Mouse (Mus musculus) myocyte (in vitro differentiated cells): ENCODE measurements around the gene Cenps. TPM values are rescaled to one million over a fixed set of nuclear protein-coding genes. Genes with fewer than 3 reads are reported as not detected.

ENCODE experiments used
- H3K27me3 ChIP-seq: one replicate; pipeline ENCODE4 v1.6.1; 2011; ENCODE audit not compliant: control insufficient read depth, insufficient read depth, insufficient read length
- H3K36me3 ChIP-seq: one replicate; pipeline ENCODE4 v1.6.1; 2011; ENCODE audit not compliant: control insufficient read depth, insufficient read depth
- H3K4me2 ChIP-seq: one replicate; pipeline ENCODE4 v1.6.1; 2011; ENCODE audit warnings: low read depth, control low read depth
- H3K4me3 ChIP-seq: one replicate; pipeline ENCODE4 v1.5.1; 2011; ENCODE audit warnings: mild to moderate bottlenecking, control low read depth, moderate library complexity
- H3K79me2 ChIP-seq: one replicate; pipeline ENCODE4 v1.6.1; 2011; ENCODE audit not compliant: control insufficient read depth, insufficient read depth
- H3ac ChIP-seq: one replicate; pipeline ENCODE4 v1.6.1; 2011; ENCODE audit not compliant: control insufficient read depth, insufficient read length
- CEBPB ChIP-seq: IDR thresholded peaks from 2 replicates; pipeline ENCODE4 v1.6.1; 2011; ENCODE audit warnings: mild to moderate bottlenecking, moderate library complexity; ENCODE audit not compliant: poor library complexity, insufficient read depth, severe bottlenecking
- E2F4 ChIP-seq: IDR thresholded peaks from one replicate; pipeline ENCODE4 v1.6.1; 2011; ENCODE audit warnings: mild to moderate bottlenecking, control low read depth, moderate library complexity; ENCODE audit not compliant: insufficient read depth
- MAX ChIP-seq: IDR thresholded peaks from one replicate; pipeline ENCODE4 v1.6.1; 2011; ENCODE audit warnings: low read depth, mild to moderate bottlenecking, control low read depth
- MYOD1 ChIP-seq, 3 experiments: IDR thresholded peaks; one replicate each; pipeline ENCODE4 v1.6.1; 2011; ENCODE audit warnings: control low read depth in 2 of 3, low read depth in 2 of 3, mild to moderate bottlenecking in 2 of 3, moderate library complexity in 1 of 3; ENCODE audit not compliant: insufficient read length in 2 of 3, control insufficient read depth in 1 of 3
- MYOG ChIP-seq, 3 experiments: IDR thresholded peaks; one replicate each; pipeline ENCODE4 v1.6.1; 2011; ENCODE audit warnings: control low read depth in 2 of 3, low read depth in 2 of 3, mild to moderate bottlenecking in 2 of 3; ENCODE audit not compliant: insufficient read length in 2 of 3, control insufficient read depth in 1 of 3, insufficient read depth in 1 of 3
- POLR2A ChIP-seq: IDR thresholded peaks from one replicate; pipeline ENCODE4 v1.6.1; 2011; ENCODE audit warnings: low read depth, mild to moderate bottlenecking, control low read depth, moderate library complexity; ENCODE audit not compliant: insufficient read length
- POLR2AphosphoS2 ChIP-seq: IDR thresholded peaks from one replicate; pipeline ENCODE4 v1.6.1; 2011; ENCODE audit warnings: low read depth, control low read depth; ENCODE audit not compliant: insufficient read length
- REST ChIP-seq: IDR thresholded peaks from one replicate; pipeline ENCODE4 v1.6.1; 2011; ENCODE audit warnings: mild to moderate bottlenecking, control low read depth, moderate library complexity; ENCODE audit not compliant: insufficient read depth, insufficient read length
- SRF ChIP-seq: IDR thresholded peaks from one replicate; pipeline ENCODE4 v1.6.1; 2011; ENCODE audit warnings: low read depth; ENCODE audit not compliant: control insufficient read depth, insufficient read length
- TCF12 ChIP-seq: IDR thresholded peaks from one replicate; pipeline ENCODE4 v1.6.1; 2011; ENCODE audit warnings: mild to moderate bottlenecking, control low read depth; ENCODE audit not compliant: poor library complexity, insufficient read depth, severe bottlenecking
- TCF3 ChIP-seq: IDR thresholded peaks from one replicate; pipeline ENCODE4 v1.6.1; 2011; ENCODE audit warnings: low read depth, control low read depth; ENCODE audit not compliant: insufficient read length
- USF1 ChIP-seq: IDR thresholded peaks from one replicate; pipeline ENCODE4 v1.6.1; 2011; ENCODE audit warnings: low read depth, mild to moderate bottlenecking, control low read depth, moderate library complexity
- polyA plus RNA-seq: library from polyadenylated mRNA; unstranded; fragments of >200 nt; fragmentation: generic; extraction: Trizol; gene quantifications from one replicate; pipeline ENCODE4 v1.2.1, GENCODE M21; 2012; ENCODE audit warnings: missing spikeins

Gene Cenps
- polyA plus RNA-seq, 1 experiment = 7.3 TPM

DNA sequence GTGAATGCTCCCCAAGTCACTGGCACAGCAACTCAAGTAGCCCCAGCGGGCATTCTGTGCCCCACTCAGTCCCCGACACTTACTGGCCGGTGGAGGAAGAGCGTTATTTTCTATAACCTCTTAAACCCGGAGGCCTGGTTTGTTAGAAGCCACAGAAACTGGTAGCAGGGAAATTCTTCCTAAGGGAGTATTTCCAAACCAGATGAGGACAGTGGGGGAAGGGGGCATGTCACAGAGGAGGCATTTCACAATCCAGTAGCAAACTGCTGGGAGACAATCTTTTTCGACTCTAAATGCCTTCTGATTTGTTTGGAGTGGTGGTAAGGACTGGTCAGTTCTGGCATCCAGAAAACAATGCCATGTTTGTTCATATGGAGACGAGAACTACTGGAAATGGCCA is 41.7 kb upstream of the Cenps start:
- H3K4me3 ChIP-seq = no peak overlapping the region
- no peaks in the 10 kb centered on the region for H3K79me2 ChIP-seq
- no peak overlapping the region for H3ac ChIP-seq
- no peak overlapping the region for H3K4me2 ChIP-seq
- peaks cover 39% of the 10 kb centered on the region for H3K36me3 ChIP-seq
- TF ChIP-seq TCF12 (no peak), E2F4 (no peak), POLR2AphosphoS2 (no peak), REST (no peak), MYOG (IDR thresholded peaks at IDR 0.05; ENCODE audit: control insufficient read depth in 1 of 3, insufficient read depth in 1 of 3, insufficient read length in 2 of 3, low read depth in 2 of 3) (no peak), SRF (no peak), MYOD1 (IDR thresholded peaks at IDR 0.05; ENCODE audit: control insufficient read depth in 1 of 3, insufficient read length in 2 of 3, low read depth in 2 of 3) (no peak), POLR2A (no peak), USF1 (no peak), MAX (no peak), CEBPB (no peak), TCF3 (no peak)
- H3K27me3 ChIP-seq = no peaks in the 10 kb centered on the region

DNA sequence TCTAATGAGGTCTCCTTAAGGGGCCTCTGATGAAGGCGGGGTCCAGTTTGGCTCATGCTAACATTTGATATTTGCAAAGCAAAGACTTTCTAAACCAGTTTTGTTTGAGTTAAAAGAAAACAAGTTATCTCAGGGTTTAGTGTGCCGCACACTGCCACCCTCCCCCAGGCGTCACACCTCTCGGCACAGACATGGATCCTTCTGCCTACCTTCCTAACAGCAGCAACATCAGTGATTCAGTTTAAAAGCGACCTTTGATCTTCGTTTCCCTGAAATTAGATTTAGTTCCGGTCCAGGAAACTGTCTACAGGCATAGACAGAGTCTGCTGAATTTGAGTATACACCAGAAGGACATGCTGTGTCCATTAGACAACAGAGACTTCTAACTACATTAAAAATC is 40.9 kb upstream of the Cenps start:
- no peak overlapping the region for H3K4me3 ChIP-seq
- no peak overlapping the region for H3ac ChIP-seq
- no peaks in the 10 kb centered on the region for H3K79me2 ChIP-seq
- H3K27me3 ChIP-seq = no peaks in the 10 kb centered on the region
- no peak overlapping the region for H3K4me2 ChIP-seq
- TF ChIP-seq E2F4 = no peak
- no peak for TF ChIP-seq POLR2AphosphoS2
- TF ChIP-seq POLR2A = no peak
- TF ChIP-seq MAX = no peak
- no peak for TF ChIP-seq TCF3
- TF ChIP-seq SRF = no peak
- TF ChIP-seq CEBPB = no peak
- no peak for TF ChIP-seq TCF12
- TF ChIP-seq USF1 = no peak
- TF ChIP-seq MYOD1 (IDR thresholded peaks at IDR 0.05; ENCODE audit: control insufficient read depth in 1 of 3, insufficient read length in 2 of 3, low read depth in 2 of 3) = no peak
- peaks cover 31% of the 10 kb centered on the region for H3K36me3 ChIP-seq

DNA sequence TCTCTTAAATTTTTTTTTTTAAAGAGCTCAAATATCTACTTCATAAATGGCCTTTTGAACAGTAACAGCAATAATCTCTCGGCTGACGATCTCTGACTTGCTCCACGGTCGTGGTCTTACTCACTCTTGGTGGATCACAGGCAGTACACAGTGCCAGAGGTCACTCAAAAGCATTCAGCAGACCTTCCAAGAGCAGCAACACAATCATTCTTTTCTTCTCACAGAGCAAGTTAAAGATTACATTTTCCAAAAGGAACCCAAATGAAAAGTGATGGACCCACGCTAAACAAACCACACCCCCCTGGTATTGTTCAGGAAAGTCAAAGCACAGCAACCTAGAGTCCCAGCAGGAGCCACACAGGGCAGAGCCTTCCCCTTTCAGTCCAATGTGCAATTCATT is 39.6 kb upstream of the Cenps start:
- no peak for TF ChIP-seq SRF
- TF ChIP-seq REST = no peak
- TF ChIP-seq USF1 = no peak
- TF ChIP-seq TCF3 = no peak
- no peak for TF ChIP-seq E2F4
- TF ChIP-seq MYOD1 (IDR thresholded peaks at IDR 0.05; ENCODE audit: control insufficient read depth in 1 of 3, insufficient read length in 2 of 3, low read depth in 2 of 3) = no peak
- no peak for TF ChIP-seq MYOG (IDR thresholded peaks at IDR 0.05; ENCODE audit: control insufficient read depth in 1 of 3, insufficient read depth in 1 of 3, insufficient read length in 2 of 3, low read depth in 2 of 3)
- TF ChIP-seq POLR2A = no peak
- TF ChIP-seq MAX = no peak
- TF ChIP-seq CEBPB = no peak
- no peak for TF ChIP-seq TCF12
- no peak for TF ChIP-seq POLR2AphosphoS2
- Histone ChIP-seq H3K27me3 (no peaks in the 10 kb centered on the region), H3K4me3 (no peak overlapping the region), H3K79me2 (no peaks in the 10 kb centered on the region), H3K4me2 (no peak overlapping the region), H3ac (no peak overlapping the region), H3K36me3 (peaks cover 21% of the 10 kb centered on the region)

DNA sequence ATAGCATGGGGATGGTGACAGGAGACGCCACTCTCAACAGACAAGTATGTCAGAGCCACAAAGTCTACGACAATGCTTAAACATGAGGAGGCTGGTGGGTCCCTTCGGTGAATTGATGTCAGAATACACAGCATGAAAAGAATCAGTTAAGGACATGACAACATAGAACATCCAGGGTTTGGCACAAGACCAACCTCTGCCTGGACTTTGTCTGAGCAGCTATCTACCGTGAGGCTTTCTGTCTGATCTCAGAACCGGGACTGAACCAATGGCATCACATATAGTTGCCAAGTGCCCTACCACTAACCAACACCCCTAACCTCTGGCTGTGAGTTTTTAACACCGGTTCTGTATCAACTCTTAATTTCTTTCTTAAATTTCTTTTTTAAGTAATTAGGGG is 39.2 kb upstream of the Cenps start:
- no peak for TF ChIP-seq USF1
- no peak for TF ChIP-seq POLR2A
- no peak for TF ChIP-seq REST
- TF ChIP-seq TCF3 = no peak
- no peak for TF ChIP-seq MAX
- no peak for TF ChIP-seq CEBPB
- no peak for TF ChIP-seq MYOD1 (IDR thresholded peaks at IDR 0.05; ENCODE audit: control insufficient read depth in 1 of 3, insufficient read length in 2 of 3, low read depth in 2 of 3)
- no peak for TF ChIP-seq MYOG (IDR thresholded peaks at IDR 0.05; ENCODE audit: control insufficient read depth in 1 of 3, insufficient read depth in 1 of 3, insufficient read length in 2 of 3, low read depth in 2 of 3)
- TF ChIP-seq TCF12 = no peak
- no peak for TF ChIP-seq POLR2AphosphoS2
- no peak for TF ChIP-seq E2F4
- H3K27me3 ChIP-seq = no peaks in the 10 kb centered on the region

DNA sequence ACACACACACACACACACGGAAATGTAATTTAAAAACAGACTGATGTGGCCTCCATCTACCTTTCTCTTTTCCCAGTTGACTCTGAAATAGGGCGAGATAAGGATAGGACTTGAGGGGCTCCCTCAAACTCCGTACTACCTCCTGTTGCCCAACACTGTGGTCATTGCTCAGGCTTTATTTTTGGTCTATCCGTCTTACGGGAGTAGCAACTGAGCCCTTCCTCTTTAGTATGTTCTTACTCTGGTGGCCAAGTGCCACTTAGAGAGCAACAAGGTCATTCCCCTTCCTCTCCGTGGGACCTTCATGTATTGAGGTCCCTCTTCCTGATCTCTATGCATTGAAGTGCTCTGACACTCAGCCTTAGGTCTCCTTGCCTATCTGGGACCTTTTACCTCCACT is 36.2 kb upstream of the Cenps start:
- TF ChIP-seq USF1 (no peak), CEBPB (no peak), MYOD1 (IDR thresholded peaks at IDR 0.05; ENCODE audit: control insufficient read depth in 1 of 3, insufficient read length in 2 of 3, low read depth in 2 of 3) (no peak)
- Histone ChIP-seq H3ac (no peak overlapping the region), H3K4me2 (no peak overlapping the region), H3K36me3 (peaks cover 6% of the 10 kb centered on the region), H3K27me3 (no peaks in the 10 kb centered on the region), H3K79me2 (no peaks in the 10 kb centered on the region), H3K4me3 (no peak overlapping the region)

More for the DNA sequence above, 39.2 kb upstream of the Cenps start:
- no peaks in the 10 kb centered on the region for H3K79me2 ChIP-seq
- no peak overlapping the region for H3K4me3 ChIP-seq
- no peak overlapping the region for H3ac ChIP-seq
- no peak overlapping the region for H3K4me2 ChIP-seq
- peaks cover 17% of the 10 kb centered on the region for H3K36me3 ChIP-seq
